Mouse (Mus musculus) cerebellum, postnatal 10 days (tissue): Measurements from ENCODE around the gene Grin2d.

Experiments
- DNase-seq, 2 experiments: peaks; one replicate each; pipeline ENCODE4 v3.0.0; 2021; ENCODE audit warnings: mixed read lengths in 2 of 2

Grin2d gene

DNA sequence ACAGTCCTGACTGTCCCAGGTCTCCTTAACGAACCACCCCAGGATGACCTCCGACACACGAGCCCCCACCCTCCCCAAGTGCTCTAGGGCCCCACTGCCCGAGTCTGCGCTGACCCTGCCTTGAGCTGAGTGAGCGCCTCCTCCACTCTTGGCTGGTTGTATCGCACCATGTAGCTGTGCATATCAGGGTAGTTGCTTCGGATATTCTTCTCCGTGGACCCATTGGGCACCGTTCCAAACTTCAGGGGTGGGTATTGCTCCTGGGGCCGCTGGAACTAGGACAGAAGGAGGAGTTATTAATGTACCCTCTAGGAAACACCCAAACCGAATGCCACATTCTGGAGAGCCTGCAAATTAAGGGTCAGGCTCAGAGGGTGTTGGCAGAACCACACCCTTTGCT is 25.1 kb downstream of the Grin2d start:
- DNase-seq = no peak

GRCm38 (mm10) chr7:45850661-45851060 is 27.5 kb downstream of the Grin2d start:
- DNase-seq = no peak

- no peak for DNase-seq
Measured at GRCm38 (mm10) chr7:45848447-45849027, 29.6 kb downstream of the Grin2d start.

GRCm38 (mm10) chr7:45842950-45843744 is 35.0 kb downstream of the Grin2d start:
- no peak for DNase-seq

- no peak for DNase-seq
Measured at GRCm38 (mm10) chr7:45833924-45834323, 44.3 kb downstream of the Grin2d start.

DNA sequence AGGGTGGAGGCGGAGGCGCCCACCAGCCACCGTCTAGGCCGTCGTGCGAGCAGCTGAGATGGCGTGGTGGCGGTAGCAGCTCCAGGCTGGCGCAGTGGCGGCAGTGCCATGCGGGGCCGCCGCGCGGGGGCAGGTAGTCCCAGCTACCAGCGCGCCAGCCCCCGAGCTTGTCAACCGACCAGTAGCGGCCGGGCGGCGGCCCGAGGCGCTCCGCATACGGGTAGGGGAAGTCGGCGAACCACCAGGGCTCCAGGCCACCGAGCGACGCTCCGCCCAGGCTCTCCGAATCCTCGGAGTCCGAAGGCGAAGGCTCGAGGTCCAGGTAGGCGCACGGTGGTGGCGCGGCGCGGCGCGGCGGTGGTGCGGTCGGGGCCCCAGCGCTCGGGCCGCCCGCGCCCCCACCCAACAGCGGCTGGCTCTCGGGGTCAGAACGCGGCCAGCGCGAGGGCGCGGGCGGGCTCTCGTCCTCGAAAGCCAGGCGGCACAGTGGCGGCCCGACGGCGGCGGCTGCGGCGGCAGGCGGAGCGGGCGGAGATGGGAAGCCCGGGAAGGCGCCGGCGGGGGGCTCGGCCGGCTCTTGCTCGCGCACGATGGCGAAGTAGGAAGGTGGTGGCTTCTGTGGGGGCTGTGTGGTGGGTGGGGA is 44.9 kb downstream of the Grin2d start:
- DNase-seq = peak; percentile 38 to 45

GRCm38 (mm10) chr7:45832428-45832827 is 45.8 kb downstream of the Grin2d start:
- no peak for DNase-seq

GRCm38 (mm10) chr7:45831128-45831525 is 47.1 kb downstream of the Grin2d start:
- no peak for DNase-seq

DNA sequence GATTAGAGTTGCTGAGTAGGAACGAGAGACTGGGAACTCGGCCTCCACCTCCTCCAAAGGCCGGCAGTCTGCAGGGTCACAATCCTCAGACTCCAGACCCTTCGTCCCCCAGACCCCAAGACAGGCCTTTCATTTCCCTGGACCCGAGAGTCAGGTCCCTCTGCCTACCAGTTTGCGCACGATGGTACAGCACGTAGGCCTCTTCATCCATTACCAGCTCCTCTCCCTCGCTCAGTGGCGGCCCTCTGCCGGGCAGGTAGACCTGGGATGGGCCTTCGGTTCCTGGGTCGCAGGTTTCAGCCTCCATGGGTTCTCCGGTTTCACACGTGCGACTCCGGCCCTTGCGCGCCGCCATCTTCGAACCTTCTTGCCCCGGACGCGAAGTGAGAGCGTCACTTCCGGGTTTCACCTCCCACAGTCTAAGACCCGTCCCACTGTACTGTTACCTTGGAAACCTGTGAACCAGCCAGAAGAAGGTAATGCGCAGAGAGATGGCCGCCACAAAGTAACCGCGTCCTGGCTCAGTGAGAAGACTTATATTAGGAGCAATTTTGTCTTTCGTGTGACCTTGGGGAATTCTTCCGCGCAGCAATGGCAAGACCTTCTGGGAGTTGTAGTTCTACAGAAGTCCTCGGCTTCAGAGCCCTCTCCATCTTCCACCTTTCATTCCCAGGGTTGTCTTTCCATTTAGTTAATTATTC is 47.6 kb downstream of the Grin2d start, which contains the start of gene Grwd1:
TSS of gene Grwd1 (minus strand) at position 518 of the 701 bp plus-strand sequence.
- peak; percentile 91 to 92 for DNase-seq

GRCm38 (mm10) chr7:45826631-45827030 is 51.5 kb downstream of the Grin2d start:
- peak; percentile 43 to 47 for DNase-seq

- DNase-seq = no peak
Measured at GRCm38 (mm10) chr7:45824598-45824997, 53.6 kb downstream of the Grin2d start, which contains the start of gene Kcnj14. Kcnj14 (minus strand) TSS chr7:45824782.

DNA sequence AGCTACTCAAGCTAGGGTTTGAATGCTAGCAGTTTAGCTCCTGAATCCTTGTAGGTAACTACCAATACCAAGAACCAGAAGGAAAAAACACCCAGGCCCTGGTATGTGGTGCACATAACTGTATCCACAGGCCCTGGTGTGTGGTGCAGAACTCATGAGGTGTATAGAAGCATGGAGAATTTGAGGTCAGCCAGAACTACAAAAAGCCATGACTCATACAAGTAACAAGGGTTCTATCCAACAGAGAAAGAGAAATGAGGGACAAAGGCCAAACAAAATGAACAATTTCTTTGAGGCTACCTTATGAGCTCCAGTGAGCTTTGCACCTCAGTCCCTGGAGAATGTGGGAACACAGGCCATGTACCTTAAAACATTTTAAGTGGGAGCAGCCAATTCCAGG is 57.3 kb downstream of the Grin2d start:
- DNase-seq = no peak

GRCm38 (mm10) chr7:45819843-45820242 is 58.3 kb downstream of the Grin2d start:
- no peak for DNase-seq

GRCm38 (mm10) chr7:45815984-45816351 is 62.2 kb downstream of the Grin2d start:
- DNase-seq = no peak

DNA sequence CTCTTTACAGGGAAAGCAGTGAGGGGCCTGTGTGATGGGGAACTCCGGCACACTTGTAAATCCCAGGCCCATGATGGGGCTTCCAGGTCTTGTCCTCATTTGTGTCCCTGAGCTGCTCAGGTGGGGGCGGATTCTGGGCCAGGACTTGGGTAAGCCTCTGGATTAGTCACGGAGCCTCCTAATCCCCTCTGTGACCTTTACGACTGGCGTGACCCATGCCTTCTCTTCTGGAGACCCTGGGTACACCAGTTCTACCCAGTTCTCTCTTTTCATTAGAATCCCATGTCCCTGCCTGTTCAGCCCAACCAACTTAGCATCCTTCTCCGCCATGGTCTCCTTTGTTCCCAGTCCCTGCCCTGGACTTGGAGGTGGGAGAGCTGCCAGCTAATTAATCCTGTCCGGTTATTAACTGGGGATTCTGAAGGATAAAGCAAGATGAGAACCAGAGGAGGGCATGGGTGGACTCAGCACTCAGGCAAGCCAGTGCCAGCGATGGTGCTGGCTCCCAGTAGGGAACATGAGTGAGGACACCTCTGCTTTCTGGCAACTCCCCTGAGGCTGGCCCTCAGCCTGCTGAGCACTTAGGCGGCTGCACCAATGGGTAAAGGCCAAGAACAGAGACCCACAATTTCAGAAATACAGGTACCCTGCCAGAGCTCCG is 62.7 kb downstream of the Grin2d start:
- peak in 1 of 2 experiments; percentile 45 for DNase-seq

DNA sequence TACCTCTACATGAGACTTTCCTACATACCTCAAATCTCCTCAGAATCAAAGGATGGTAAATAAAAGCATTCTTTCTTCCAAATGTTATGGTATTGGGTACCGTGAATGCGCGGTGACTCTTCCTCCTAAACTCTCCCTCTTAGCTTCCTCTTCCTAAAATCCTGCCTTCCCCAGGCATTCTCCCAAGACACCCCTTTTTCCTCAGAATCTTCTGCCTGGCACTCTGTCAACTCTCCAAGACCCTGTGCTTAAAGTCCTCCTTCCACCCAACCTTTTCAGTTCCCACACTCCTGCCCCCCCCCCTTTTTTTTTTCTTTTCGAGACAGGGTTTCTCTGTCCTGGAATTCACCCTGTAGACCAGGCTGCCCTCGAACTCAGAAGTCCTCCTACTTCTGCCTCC is 63.3 kb downstream of the Grin2d start:
- no peak for DNase-seq

- DNase-seq = peak; percentile 100
Measured at GRCm38 (mm10) chr7:45813787-45814779, 64.1 kb downstream of the Grin2d start, which contains the start of gene Cyth2. Cyth2 (minus strand) TSS chr7:45814581.

DNA sequence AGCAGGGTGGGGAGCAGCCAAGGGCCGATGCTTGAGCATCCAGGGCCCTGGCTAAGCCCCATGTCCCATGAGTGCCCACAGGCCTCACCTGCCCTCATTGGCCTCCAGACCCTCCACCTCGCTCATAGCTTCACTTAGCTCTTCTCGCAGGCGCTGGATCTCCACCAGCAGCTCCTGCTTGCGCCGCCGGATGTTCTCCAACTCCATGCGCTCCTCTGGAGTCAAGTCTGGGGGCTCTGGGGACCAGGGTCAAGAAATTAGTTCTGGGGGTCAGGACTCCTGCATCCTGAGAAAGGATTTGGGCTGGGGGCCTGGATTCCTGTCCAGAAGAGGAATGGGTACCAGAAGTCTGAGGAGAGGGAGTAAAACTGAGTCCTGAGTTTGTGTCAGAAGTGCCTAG is 65.3 kb downstream of the Grin2d start:
- no peak for DNase-seq

DNA sequence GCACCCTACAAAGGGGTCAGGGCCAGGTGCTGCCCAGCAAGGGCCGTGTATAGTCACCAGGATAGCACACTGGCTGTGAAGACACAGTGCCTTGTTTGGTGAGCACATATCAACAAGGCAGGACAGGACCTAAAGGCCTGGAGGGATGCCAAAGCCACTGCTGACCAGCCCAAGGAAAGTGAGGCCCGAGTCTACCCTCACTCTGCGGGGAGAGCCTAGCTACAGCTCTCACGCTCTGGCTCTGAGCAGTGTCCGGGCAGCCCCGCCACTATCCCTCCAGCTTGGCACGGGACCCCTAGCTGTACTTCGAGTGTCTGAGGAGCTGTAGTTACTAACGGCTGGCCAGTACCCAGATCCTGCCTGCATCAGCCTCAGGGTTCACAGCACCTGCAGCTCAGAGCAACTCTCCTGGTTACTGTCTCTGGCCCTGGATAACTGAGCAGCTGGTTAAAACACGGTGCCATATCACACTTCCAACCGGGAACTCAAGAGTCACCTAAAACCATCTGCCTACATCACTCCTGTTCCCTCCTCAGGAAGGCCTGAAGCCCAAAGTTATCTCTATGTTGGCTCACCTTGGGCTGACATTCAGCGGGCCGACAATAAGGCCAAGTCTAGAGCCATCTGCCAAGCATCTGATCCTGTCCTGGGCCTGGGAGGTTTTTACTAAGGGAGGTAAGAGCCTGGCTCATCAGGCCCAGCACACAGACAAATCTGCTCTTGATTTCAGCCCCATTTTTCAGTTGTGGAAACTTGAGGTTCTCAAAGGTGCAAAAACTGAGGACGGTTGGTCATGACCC is 68.7 kb downstream of the Grin2d start:
- DNase-seq = peak; percentile 59 to 65

DNA sequence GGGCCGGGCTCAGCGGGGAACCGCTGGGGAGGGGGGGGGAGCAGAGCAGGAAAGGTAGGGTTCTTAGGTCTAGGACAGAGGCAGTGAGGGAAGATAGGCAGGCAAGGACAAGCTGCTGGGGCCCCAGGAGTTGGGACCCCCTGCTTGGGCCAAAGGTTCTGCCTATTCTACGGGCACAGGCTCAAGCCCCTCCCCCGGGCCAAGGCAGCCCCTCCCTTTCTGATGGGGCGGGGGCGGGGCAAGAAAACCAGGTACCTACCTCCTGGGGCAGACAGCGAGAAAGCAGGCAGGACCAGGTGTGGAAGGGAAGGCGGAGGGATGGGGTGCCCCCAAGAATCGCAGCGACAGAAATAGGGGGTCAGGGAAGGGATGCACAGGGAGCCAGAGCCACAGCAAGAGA is 69.7 kb downstream of the Grin2d start:
- DNase-seq = peak in 1 of 2 experiments; percentile 36
